Mouse (Mus musculus) hindbrain, embryonic 15.5 days (tissue): Measurements from ENCODE around the gene Rsbn1. TPM values are rescaled to one million over a fixed set of nuclear protein-coding genes. Genes with fewer than 3 reads are reported as not detected.

Experiments
- ATAC-seq: fragments of 200-750 bp; cut with Nextera tagmentation; 2 replicates; pipeline ENCODE4 v1.8.0; 2017; ENCODE audit warnings: low read depth, moderate number of reproducible peaks, moderate TSS enrichment; ENCODE audit not compliant: low FRiP score
- H3K27ac ChIP-seq: fragments of 300-500 bp; sonication (generic); replicated peaks from 2 replicates; pipeline ENCODE4 v1.5.1; 2015; ENCODE audit warnings: mild to moderate bottlenecking, inconsistent platforms
- H3K27me3 ChIP-seq: fragments of 300-500 bp; sonication (generic); 2 replicates; pipeline ENCODE4 v1.6.1; 2015; ENCODE audit warnings: control low read depth, inconsistent platforms
- H3K36me3 ChIP-seq: fragments of 300-500 bp; sonication (generic); 2 replicates; pipeline ENCODE4 v1.6.1; 2015; ENCODE audit warnings: control low read depth, inconsistent platforms
- H3K4me1 ChIP-seq: fragments of 300-500 bp; sonication (generic); replicated peaks from 2 replicates; pipeline ENCODE4 v1.6.1; 2015; ENCODE audit warnings: control low read depth, inconsistent platforms
- H3K4me2 ChIP-seq: fragments of 300-500 bp; sonication (generic); 2 replicates; pipeline ENCODE4 v1.6.1; 2015; ENCODE audit warnings: moderate library complexity, mild to moderate bottlenecking, inconsistent platforms
- H3K4me3 ChIP-seq: fragments of 300-500 bp; sonication (generic); 2 replicates; pipeline ENCODE4 v1.5.1; 2015; ENCODE audit warnings: mild to moderate bottlenecking, inconsistent platforms
- H3K9ac ChIP-seq: fragments of 300-500 bp; sonication (generic); 2 replicates; pipeline ENCODE4 v1.6.1; 2015; ENCODE audit warnings: inconsistent platforms
- H3K9me3 ChIP-seq: fragments of 300-500 bp; sonication (generic); 2 replicates; pipeline ENCODE4 v1.6.1; 2016; ENCODE audit warnings: control low read depth, inconsistent platforms
- WGBS: fragments of 180-500 bp; shearing (Covaris S2); methylation state at CpG from one replicate; pipeline ENCODE4 v1.1.7; 2015; 5-methylcytosine and 5-hydroxymethylcytosine counted together
- polyA plus RNA-seq: library from polyadenylated mRNA; unstranded; fragments of >200 nt; fragmentation: Nextera tagmentation; extraction: Ambion mirVana; gene quantifications from 2 replicates; pipeline ENCODE4 v1.2.1, GENCODE M21; 2015

Gene Rsbn1
- 19.5 and 20.2 TPM in 2 replicates for polyA plus RNA-seq

GRCm38 (mm10) chr3:103914010-103914669, at the start of gene Rsbn1:
Rsbn1 (plus strand) TSS chr3:103914120.
- peaks cover 21% of the 10 kb centered on the region for H3K4me1 ChIP-seq
- H3K27ac ChIP-seq: peak within 1 kb of the TSS; percentile 93
- peak within 1 kb of the TSS; percentile 79 for H3K4me2 ChIP-seq
- H3K9me3 ChIP-seq: no peaks in the 10 kb centered on the region
- H3K36me3 ChIP-seq: no peaks in the 10 kb centered on the region
- peak within 1 kb of the TSS; percentile 71 for H3K4me3 ChIP-seq
- ATAC-seq: peak; percentile 100
- WGBS: under 1% methylated on average over 55 of the region's 55 CpGs
- peak within 1 kb of the TSS; percentile 88 for H3K9ac ChIP-seq
- no peaks in the 10 kb centered on the region for H3K27me3 ChIP-seq

GRCm38 (mm10) chr3:103864200-103864599, 49.7 kb upstream of the Rsbn1 start:
- Histone ChIP-seq H3K9ac (no peak overlapping the region), H3K27ac (no peak overlapping the region), H3K27me3 (no peaks in the 10 kb centered on the region), H3K4me1 (no peaks in the 10 kb centered on the region), H3K4me3 (no peak overlapping the region), H3K9me3 (no peaks in the 10 kb centered on the region), H3K4me2 (no peak overlapping the region), H3K36me3 (no peaks in the 10 kb centered on the region)
- 85% methylated on average over 6 of the region's 6 CpGs for WGBS
- no peak for ATAC-seq

DNA sequence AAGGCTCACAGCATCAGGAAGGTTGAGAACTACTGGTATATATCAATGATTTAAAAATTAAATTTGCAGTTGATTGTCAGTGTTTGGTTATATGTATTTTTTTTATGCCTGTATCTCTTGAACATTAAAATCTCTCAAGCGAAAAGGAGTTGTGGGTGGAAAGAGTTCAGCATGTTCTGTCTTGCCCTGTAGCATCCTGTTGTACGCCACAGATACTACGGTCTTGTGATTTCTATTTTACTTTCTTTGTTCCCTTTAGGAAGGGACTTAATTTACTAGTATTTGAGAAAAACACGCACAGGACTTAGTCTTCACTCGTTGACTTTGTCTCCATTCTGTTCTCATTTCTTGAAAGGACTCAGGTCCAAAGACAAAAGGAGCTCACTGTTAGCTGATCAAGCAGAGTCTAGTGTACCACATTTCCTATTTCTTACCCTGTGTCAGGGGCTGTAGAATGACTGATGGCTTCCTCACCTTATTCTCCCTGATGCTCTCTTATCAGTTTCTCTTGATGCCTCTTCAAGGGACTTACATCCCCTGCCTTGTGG, 46.4 kb upstream of the Rsbn1 start:
- no peak overlapping the region for H3K4me2 ChIP-seq
- no peak overlapping the region for H3K4me3 ChIP-seq
- no peaks in the 10 kb centered on the region for H3K9me3 ChIP-seq
- no peak overlapping the region for H3K9ac ChIP-seq
- no peak for ATAC-seq
- no peaks in the 10 kb centered on the region for H3K4me1 ChIP-seq
- 90% methylated on average over 5 of the region's 5 CpGs for WGBS
- H3K27ac ChIP-seq: no peak overlapping the region
- no peaks in the 10 kb centered on the region for H3K27me3 ChIP-seq
- no peaks in the 10 kb centered on the region for H3K36me3 ChIP-seq

DNA sequence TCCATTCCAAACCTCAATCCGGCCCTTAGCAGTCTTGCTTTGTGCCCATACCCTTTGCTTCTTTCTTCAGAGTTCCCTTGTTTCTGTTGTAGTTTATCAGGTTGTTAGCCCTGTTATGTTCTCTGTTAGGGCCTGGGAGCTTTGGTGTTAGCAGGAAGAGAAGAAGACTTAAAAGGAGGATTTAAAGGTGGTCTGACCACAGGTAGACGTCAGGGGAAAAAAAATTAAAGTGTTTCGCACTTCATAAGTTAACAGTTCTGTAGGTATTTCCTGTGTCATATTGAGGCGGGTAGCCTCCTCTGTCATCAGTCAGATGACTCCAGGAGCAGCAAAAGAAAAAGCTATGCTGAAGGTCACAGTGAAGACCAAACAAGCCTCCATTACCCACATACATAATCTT, 45.9 kb upstream of the Rsbn1 start:
- no peaks in the 10 kb centered on the region for H3K9me3 ChIP-seq
- no peak overlapping the region for H3K4me2 ChIP-seq
- H3K27ac ChIP-seq: no peak overlapping the region
- no peak overlapping the region for H3K9ac ChIP-seq
- H3K4me1 ChIP-seq: no peaks in the 10 kb centered on the region
- H3K36me3 ChIP-seq: no peaks in the 10 kb centered on the region
- ATAC-seq: no peak
- no peaks in the 10 kb centered on the region for H3K27me3 ChIP-seq
- 92% methylated on average over 4 of the region's 4 CpGs for WGBS
- no peak overlapping the region for H3K4me3 ChIP-seq

DNA sequence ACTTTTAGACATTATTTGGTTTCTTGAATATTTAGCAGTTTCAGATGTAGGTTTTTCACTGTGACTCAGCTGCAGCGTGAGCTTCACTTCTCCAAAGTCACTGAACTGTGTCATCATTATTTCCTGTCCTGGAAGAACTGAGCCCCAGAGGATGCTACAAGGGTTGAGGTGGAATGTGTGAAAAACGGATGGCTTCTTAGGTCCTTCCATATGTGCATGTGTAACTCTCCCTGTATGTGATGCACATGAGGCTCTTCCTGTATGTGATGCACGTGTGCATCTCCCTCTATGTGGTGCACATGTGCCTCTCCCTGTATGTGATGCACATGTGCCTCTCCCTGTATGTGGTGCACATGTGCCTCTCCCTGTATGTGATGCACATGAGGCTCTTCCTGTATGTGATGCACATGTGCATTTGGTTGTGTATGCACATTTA, 41.2 kb upstream of the Rsbn1 start:
- no peak overlapping the region for H3K27ac ChIP-seq
- H3K27me3 ChIP-seq: no peaks in the 10 kb centered on the region
- no peaks in the 10 kb centered on the region for H3K9me3 ChIP-seq
- ATAC-seq: no peak
- 71% methylated on average over 3 of the region's 3 CpGs for WGBS
- no peaks in the 10 kb centered on the region for H3K36me3 ChIP-seq
- H3K9ac ChIP-seq: no peak overlapping the region
- no peak overlapping the region for H3K4me3 ChIP-seq
- no peak overlapping the region for H3K4me2 ChIP-seq
- H3K4me1 ChIP-seq: no peaks in the 10 kb centered on the region

- no peak overlapping the region for H3K4me3 ChIP-seq
- H3K9me3 ChIP-seq: no peaks in the 10 kb centered on the region
- no peaks in the 10 kb centered on the region for H3K27me3 ChIP-seq
- no peak overlapping the region for H3K27ac ChIP-seq
- no peak overlapping the region for H3K4me2 ChIP-seq
- H3K9ac ChIP-seq: no peak overlapping the region
- H3K4me1 ChIP-seq: no peaks in the 10 kb centered on the region
- WGBS: 64% methylated on average over 7 of the region's 7 CpGs
- H3K36me3 ChIP-seq: no peaks in the 10 kb centered on the region
- ATAC-seq: no peak
These were observed 39.6 kb upstream of the Rsbn1 start for GRCm38 (mm10) chr3:103874329-103874728.

DNA sequence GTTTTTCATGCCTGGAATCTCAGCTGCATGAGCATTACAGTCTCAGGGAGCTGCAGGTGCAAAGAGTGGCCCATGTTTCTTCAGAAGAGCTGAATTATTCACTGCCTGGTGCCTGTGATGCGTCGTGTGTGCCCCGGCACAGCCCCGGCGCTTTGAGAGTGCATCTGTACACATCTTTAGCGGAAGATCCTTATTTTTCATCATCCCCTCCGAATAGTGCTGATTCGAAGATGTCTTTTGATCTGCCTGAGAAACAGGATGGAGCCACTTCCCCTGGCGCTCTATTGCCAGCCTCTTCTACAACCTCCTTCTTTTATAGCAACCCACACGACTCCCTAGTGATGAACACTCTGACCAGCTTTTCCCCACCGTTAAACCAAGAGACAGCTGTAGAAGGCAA, 28.0 kb upstream of the Rsbn1 start:
- Histone ChIP-seq H3K9ac (no peak overlapping the region), H3K27ac (no peak overlapping the region), H3K4me2 (no peak overlapping the region), H3K4me1 (no peaks in the 10 kb centered on the region), H3K27me3 (no peaks in the 10 kb centered on the region), H3K36me3 (no peaks in the 10 kb centered on the region), H3K9me3 (no peaks in the 10 kb centered on the region), H3K4me3 (no peak overlapping the region)
- ATAC-seq: no peak
- 73% methylated on average over 11 of the region's 11 CpGs for WGBS

DNA sequence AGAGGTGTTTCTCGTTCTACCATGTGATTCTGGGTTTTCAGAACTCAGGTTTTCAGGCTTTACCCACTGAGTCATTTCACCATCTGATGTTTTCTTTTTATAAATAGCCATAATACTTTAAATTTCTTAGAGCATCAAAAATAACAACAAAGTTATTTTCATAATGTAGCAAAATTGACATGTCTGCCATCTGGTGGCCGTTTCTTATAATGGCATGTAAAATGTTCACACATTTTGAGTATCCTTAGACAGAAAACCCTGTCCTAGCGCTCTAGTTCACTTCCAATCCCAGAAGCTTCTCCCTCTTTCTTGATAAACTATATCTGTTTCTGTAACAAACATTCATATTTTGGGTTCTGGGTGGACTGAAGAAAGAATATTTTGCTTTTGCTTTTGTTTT, 26.3 kb upstream of the Rsbn1 start:
- no peaks in the 10 kb centered on the region for H3K36me3 ChIP-seq
- no peaks in the 10 kb centered on the region for H3K9me3 ChIP-seq
- no peak overlapping the region for H3K4me3 ChIP-seq
- 32% methylated on average over 3 of the region's 3 CpGs for WGBS
- H3K27ac ChIP-seq: no peak overlapping the region
- H3K9ac ChIP-seq: no peak overlapping the region
- no peak for ATAC-seq
- H3K27me3 ChIP-seq: no peaks in the 10 kb centered on the region
- H3K4me1 ChIP-seq: no peaks in the 10 kb centered on the region
- H3K4me2 ChIP-seq: no peak overlapping the region

DNA sequence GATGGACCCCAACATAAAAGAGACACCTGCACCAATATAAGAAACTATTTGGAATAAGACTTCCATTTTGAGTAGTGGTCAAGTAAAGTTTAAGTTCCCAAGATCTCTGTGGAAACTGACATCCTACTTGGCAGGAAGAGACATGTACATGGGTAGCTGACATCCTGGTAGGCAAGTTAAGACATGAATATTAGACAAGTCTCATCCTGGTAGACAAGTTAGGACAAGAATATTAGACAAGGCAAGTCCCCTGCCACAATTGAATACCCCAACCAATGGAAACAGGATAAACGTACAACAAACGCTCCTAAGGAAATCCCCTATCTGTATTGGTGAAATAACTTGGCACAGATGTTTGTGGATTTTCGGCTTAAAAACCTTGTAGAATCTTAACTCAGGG, 20.5 kb upstream of the Rsbn1 start:
- no peaks in the 10 kb centered on the region for H3K4me1 ChIP-seq
- H3K27ac ChIP-seq: no peak overlapping the region
- H3K27me3 ChIP-seq: no peaks in the 10 kb centered on the region
- no peaks in the 10 kb centered on the region for H3K9me3 ChIP-seq
- no peak overlapping the region for H3K9ac ChIP-seq
- H3K36me3 ChIP-seq: no peaks in the 10 kb centered on the region
- no peak overlapping the region for H3K4me2 ChIP-seq
- no peak for ATAC-seq
- 94% methylated on average over 3 of the region's 3 CpGs for WGBS
- no peak overlapping the region for H3K4me3 ChIP-seq

DNA sequence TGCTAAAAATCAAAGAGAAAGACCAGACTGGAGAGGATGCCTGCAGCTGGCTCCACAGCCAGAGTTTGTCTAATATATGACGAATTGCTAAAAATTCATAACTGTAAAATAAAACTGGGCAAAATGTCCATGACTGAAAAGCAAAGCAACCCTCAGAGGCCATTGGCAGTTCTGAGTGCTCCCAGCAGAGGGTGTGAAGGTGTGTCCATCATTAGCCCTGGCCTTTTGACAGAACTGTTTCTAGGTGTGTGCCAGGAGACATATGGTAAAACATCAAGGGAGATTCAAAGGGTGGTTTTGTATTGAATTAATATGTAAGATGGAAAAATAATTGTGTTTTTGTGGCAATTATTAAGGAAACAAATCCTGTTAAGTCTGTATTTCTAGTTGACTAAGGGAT, 9.2 kb upstream of the Rsbn1 start:
- no peak overlapping the region for H3K4me3 ChIP-seq
- no peaks in the 10 kb centered on the region for H3K27me3 ChIP-seq
- H3K9ac ChIP-seq: no peak overlapping the region
- H3K4me1 ChIP-seq: no peaks in the 10 kb centered on the region
- H3K9me3 ChIP-seq: no peaks in the 10 kb centered on the region
- H3K36me3 ChIP-seq: no peaks in the 10 kb centered on the region
- no peak for ATAC-seq
- no peak overlapping the region for H3K27ac ChIP-seq
- no peak overlapping the region for H3K4me2 ChIP-seq
- WGBS: 95% methylated on average over 1 of the region's 1 CpGs

DNA sequence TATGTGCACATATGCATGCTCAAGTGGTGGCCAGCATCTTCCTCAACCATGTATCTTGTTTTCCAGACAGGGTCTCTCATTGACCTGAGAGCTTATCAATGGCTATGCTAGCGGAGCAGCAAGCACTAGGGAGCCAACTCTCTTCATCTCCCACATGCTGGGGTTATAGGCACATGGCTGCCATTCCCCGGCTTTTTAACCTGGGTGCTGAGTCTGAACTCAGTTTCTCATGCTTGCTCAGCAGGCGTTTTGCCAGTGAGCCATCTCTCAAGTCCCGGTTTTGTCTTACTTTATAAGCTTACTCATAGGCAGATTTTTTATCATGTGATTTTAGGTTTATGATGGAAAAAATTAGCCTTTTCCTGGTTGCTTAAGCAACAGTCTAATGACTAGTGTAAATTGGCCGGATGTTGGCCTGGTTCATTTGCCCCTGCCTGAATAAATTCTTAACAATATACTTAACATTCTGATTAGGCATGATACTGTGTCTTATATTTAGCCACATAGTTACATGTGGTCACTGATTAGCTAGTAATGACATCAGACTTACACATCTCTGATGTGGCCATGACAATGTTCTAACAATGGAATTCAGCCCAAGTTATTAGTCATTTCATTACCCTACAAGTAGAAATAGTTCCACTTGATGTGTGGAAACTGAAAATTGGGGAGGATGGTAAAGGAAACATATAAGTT, 6.4 kb upstream of the Rsbn1 start:
- no peaks in the 10 kb centered on the region for H3K4me1 ChIP-seq
- ATAC-seq: no peak
- H3K9me3 ChIP-seq: no peaks in the 10 kb centered on the region
- no peak overlapping the region for H3K4me2 ChIP-seq
- 76% methylated on average over 5 of the region's 5 CpGs for WGBS
- no peaks in the 10 kb centered on the region for H3K36me3 ChIP-seq
- no peaks in the 10 kb centered on the region for H3K27me3 ChIP-seq
- no peak overlapping the region for H3K4me3 ChIP-seq
- H3K9ac ChIP-seq: no peak overlapping the region
- no peak overlapping the region for H3K27ac ChIP-seq

DNA sequence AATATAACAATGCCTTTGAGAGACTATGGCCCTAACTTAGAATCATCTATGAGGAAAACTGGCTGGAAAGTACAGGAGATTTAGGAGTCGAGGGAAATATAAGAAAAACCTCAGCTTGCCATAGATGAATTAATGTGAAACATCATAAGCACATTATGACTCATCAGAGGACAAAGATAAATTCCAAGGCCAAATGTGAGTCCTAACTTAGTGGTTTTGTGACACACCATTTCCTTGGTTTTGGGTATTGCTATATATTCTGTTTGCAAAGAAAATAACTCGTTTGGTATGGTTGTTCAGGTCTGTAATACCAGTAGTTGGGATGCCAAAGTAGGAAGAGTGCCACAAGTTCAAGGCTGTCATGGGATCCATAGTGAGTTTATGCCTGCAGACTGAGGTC, 5.1 kb upstream of the Rsbn1 start:
- no peak for ATAC-seq
- no peak overlapping the region for H3K4me2 ChIP-seq
- no peaks in the 10 kb centered on the region for H3K9me3 ChIP-seq
- WGBS: 75% methylated on average over 2 of the region's 2 CpGs
- no peak overlapping the region for H3K27ac ChIP-seq
- H3K36me3 ChIP-seq: no peaks in the 10 kb centered on the region
- 0 out of 2 replicates have a peak, but pooled peaks cover 4% of the 10 kb centered on the region for H3K4me1 ChIP-seq
- no peak overlapping the region for H3K4me3 ChIP-seq
- H3K9ac ChIP-seq: no peak overlapping the region
- no peaks in the 10 kb centered on the region for H3K27me3 ChIP-seq
